Mouse (Mus musculus): ENCODE results near the gene BC030870. TPM values are rescaled to one million over a fixed set of nuclear protein-coding genes. Genes with fewer than 3 reads are reported as not detected.

BC030870 gene
- polyA plus RNA-seq, 1 experiment: not detected

DNA sequence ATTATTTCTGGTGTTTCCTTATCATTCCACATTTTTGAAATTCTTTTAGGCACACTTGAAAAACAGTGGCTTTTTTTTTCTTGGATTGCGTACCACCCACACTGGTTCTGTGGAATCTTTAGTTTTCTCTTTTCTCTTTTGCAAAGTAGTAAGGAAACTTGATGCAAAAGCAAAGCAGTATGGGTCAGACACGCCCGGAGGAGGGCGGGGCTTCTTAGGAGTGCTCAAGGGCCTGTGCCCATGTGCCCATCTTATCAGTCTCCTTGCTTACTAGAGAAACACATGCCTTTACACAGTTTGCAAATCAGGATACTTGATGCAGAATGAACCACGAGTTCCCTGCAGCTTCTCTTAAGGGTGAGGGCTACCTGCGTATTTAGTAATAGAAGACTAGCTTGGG is 17.3 kb downstream of the BC030870 start:
- Histone ChIP-seq H3K27ac (ENCODE audit: insufficient read depth, low read length) (no peak overlapping the region), H3K4me3 (ENCODE audit: insufficient read depth, low read length) (no peak overlapping the region), H3K4me1 (ENCODE audit: control insufficient read depth, insufficient read depth, low read length) (no peaks in the 10 kb centered on the region)
- no peak for TF ChIP-seq POLR2A (IDR thresholded peaks at IDR 0.05; ENCODE audit: extremely low read depth, insufficient read depth, low read length)
- TF ChIP-seq CTCF (IDR thresholded peaks at IDR 0.05; ENCODE audit: extremely low read depth, insufficient read depth, low read length): no peak

DNA sequence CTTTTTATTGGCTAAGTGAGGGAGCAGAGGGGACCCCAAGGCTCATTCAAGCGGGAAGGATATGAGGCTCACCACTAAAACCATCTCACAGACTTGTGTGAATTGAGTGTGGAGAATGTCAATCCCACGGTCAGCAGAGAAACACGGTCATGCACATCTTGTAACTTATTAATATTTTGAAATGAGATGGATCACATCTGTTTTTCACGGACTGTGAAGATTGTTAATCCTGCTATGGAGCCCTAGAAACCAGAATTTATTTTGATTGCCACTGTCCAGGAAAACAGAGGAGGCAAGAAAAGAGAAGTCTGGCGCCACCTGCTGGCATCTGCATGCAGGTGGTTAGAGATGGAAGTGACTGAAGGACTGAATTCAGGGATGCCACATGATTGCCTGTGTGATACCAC is 19.1 kb downstream of the BC030870 start:
- Histone ChIP-seq H3K27ac (ENCODE audit: insufficient read depth, low read length) (no peak overlapping the region), H3K4me3 (ENCODE audit: insufficient read depth, low read length) (no peak overlapping the region), H3K4me1 (ENCODE audit: control insufficient read depth, insufficient read depth, low read length) (no peaks in the 10 kb centered on the region)
- TF ChIP-seq CTCF (IDR thresholded peaks at IDR 0.05; ENCODE audit: extremely low read depth, insufficient read depth, low read length): peak; percentile 78
- TF ChIP-seq POLR2A (IDR thresholded peaks at IDR 0.05; ENCODE audit: extremely low read depth, insufficient read depth, low read length): no peak

DNA sequence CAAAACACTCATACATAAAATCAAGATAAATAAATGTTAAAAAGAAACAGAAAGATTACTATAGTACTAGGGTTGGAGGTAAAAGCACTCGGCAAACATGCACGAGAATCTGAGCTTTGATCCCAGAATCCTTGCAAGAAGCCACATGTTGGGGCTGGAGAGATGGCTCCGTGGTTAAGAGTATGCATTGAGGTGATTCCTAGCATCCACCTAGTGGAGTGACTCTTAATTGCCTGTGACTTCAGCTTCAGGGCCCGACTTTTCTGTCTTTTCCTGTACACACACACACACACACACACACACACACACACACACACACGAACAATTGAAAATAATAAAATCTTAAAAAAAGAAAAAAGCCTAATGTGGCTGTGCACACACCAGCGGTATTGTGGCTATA is 20.4 kb downstream of the BC030870 start:
- Histone ChIP-seq H3K4me1 (ENCODE audit: control insufficient read depth, insufficient read depth, low read length) (no peaks in the 10 kb centered on the region), H3K4me3 (ENCODE audit: insufficient read depth, low read length) (no peak overlapping the region), H3K27ac (ENCODE audit: insufficient read depth, low read length) (no peak overlapping the region)
- no peak for TF ChIP-seq CTCF (IDR thresholded peaks at IDR 0.05; ENCODE audit: extremely low read depth, insufficient read depth, low read length)
- no peak for TF ChIP-seq POLR2A (IDR thresholded peaks at IDR 0.05; ENCODE audit: extremely low read depth, insufficient read depth, low read length)

DNA sequence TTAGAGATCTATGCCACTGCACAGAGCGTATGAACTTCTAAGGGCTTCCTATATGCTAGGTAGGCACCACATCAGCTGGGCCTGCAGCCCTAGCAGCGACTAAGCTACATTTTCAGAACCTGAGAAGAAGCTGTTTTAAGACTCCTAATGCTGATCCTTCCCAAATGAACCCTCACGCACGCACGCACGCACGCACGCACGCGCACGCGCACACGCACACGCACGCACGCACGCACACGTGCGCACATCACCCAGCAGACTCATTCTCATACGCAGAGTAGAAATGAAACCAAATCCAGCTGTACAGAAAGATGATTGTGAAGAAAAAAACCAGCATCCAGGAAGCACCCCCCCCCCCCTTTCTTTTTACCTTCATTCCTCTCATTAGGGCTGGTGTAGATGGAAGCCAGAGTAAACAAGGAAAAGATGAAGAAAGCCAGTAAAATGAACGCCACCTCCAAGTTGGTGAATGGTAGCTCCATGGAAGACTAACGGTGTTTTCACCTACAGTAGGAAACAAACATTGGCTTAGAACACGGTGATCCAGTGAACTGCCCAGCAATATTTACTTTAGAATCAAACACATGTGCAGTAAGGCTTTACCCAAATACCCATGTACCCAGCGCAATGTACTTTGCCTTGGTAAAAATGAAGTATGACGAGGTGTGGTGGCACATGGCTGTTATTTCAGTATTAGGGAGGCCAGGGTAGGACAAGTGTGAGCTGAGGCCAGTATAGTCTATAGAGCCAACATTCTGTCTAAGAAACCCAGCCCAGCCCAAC is 21.2 kb downstream of the BC030870 start:
- Histone ChIP-seq H3K4me3 (ENCODE audit: insufficient read depth, low read length) (no peak overlapping the region), H3K27ac (ENCODE audit: insufficient read depth, low read length) (no peak overlapping the region), H3K4me1 (ENCODE audit: control insufficient read depth, insufficient read depth, low read length) (no peaks in the 10 kb centered on the region)
- TF ChIP-seq POLR2A (IDR thresholded peaks at IDR 0.05; ENCODE audit: extremely low read depth, insufficient read depth, low read length) (no peak), CTCF (IDR thresholded peaks at IDR 0.05; ENCODE audit: extremely low read depth, insufficient read depth, low read length) (no peak)

DNA sequence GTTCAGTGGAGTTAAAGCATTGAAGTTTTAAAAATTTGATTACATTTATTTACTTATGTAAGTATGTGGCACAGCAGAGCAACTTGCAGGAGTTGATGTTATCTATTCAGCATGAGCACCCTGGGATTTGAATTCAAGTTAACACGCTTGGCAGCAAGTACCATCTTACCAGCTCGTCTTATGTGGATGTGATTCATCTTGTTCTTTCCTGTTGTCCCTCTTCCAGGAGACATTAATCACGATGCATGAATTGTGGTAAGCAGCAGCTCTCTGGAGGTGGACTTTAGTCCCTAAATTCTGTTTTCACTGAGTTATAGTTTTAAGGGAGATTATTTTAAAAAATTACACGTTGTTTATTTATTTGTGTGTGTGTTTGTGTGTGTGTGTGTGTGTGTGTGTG is 25.3 kb downstream of the BC030870 start:
- H3K4me3 ChIP-seq (ENCODE audit: insufficient read depth, low read length): no peak overlapping the region
- H3K27ac ChIP-seq (ENCODE audit: insufficient read depth, low read length): no peak overlapping the region
- TF ChIP-seq POLR2A (IDR thresholded peaks at IDR 0.05; ENCODE audit: extremely low read depth, insufficient read depth, low read length) (no peak), CTCF (IDR thresholded peaks at IDR 0.05; ENCODE audit: extremely low read depth, insufficient read depth, low read length) (no peak)
- no peaks in the 10 kb centered on the region for H3K4me1 ChIP-seq (ENCODE audit: control insufficient read depth, insufficient read depth, low read length)

DNA sequence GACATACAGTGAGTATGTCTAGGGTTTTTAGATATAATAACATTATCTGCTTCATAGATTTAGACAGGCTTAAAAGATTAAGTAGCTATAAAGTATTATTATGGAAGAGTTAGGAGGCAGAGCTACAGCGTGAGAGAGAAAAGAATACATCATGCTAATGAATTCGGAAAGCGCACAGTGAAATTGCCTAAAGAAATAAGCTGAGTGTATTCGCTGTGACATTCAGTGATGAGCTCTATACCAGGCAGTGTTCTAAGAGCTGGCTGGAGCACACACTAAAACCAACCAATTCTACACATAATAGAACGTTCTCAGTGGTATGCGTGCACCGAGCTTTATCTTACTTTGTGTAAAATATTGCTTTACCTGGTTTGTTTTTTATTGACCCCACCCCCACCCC is 25.7 kb downstream of the BC030870 start:
- TF ChIP-seq CTCF (IDR thresholded peaks at IDR 0.05; ENCODE audit: extremely low read depth, insufficient read depth, low read length) (no peak), POLR2A (IDR thresholded peaks at IDR 0.05; ENCODE audit: extremely low read depth, insufficient read depth, low read length) (no peak)
- Histone ChIP-seq H3K27ac (ENCODE audit: insufficient read depth, low read length) (no peak overlapping the region), H3K4me1 (ENCODE audit: control insufficient read depth, insufficient read depth, low read length) (no peaks in the 10 kb centered on the region), H3K4me3 (ENCODE audit: insufficient read depth, low read length) (no peak overlapping the region)

DNA sequence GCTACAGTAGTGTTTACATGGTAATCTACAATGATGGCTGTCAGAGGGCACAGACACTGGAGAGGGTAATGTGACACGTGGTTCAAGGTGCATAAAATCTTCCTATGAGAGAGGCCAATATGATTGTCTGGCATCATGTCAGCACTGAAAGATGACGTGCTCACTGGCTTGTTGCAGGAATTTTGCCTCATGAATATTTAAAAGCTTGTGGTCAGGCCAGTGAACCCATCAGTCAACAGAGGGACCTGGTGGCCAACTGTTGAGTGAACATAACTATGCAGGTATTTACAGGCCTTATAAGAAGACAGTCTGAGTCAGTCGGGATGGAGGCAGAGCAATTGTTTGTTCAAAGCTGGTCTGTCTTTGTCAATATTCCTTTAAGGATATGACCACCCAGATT is 29.6 kb downstream of the BC030870 start:
- Histone ChIP-seq H3K4me3 (ENCODE audit: insufficient read depth, low read length) (no peak overlapping the region), H3K27ac (ENCODE audit: insufficient read depth, low read length) (no peak overlapping the region), H3K4me1 (ENCODE audit: control insufficient read depth, insufficient read depth, low read length) (no peaks in the 10 kb centered on the region)
- TF ChIP-seq CTCF (IDR thresholded peaks at IDR 0.05; ENCODE audit: extremely low read depth, insufficient read depth, low read length): no peak
- no peak for TF ChIP-seq POLR2A (IDR thresholded peaks at IDR 0.05; ENCODE audit: extremely low read depth, insufficient read depth, low read length)

DNA sequence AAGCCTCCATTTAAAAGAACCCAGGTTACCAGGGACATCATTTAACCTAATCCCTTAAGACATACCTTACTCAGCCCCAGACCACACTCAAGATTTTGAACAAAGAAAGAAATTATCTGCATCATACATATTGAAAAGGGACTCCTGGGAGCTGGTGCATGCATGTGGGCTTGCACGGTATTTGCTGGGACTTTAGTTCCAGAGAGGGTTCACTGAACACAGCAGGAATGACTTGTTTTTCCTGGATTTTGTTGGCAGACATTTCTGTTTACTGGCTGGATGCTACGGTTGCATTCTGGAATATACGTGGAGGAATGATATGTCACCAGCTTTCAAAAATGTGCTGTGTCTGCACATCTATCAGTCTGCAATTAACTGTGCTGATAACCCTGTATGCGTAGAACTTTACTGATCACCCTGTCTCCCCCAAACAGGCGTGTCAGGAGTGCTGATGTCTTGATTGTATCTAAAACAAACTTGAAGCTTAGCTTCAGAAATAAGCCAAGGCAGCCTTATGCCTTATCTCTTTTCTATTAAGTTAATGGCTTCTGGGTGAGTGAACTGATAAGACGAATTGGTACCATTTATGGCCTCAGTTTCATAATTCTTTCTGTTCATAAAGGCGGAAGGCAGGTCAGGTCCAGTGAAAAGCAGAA is 31.5 kb downstream of the BC030870 start:
- H3K27ac ChIP-seq (ENCODE audit: insufficient read depth, low read length): no peak overlapping the region
- H3K4me1 ChIP-seq (ENCODE audit: control insufficient read depth, insufficient read depth, low read length): no peaks in the 10 kb centered on the region
- no peak overlapping the region for H3K4me3 ChIP-seq (ENCODE audit: insufficient read depth, low read length)
- TF ChIP-seq POLR2A (IDR thresholded peaks at IDR 0.05; ENCODE audit: extremely low read depth, insufficient read depth, low read length) (no peak), CTCF (IDR thresholded peaks at IDR 0.05; ENCODE audit: extremely low read depth, insufficient read depth, low read length) (no peak)

DNA sequence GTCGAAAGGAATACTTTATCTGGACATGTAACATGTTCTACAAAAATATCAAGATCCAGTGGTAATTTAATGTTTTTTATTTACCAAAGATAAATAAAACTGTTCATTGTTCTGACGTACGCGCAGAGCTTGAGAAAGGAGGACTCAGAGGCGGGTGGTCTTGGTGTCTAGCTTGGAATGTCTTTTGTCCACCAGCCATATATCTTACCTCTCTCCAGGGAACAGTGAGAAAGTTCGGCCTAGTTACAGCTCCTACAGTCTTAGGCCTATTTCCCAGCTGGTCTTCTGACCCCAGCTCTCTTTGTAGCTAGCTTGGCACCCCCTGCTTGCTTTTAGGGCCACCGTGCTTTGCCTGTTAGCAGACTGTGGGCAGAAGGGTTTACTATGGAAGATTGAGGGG is 39.6 kb downstream of the BC030870 start:
- no peaks in the 10 kb centered on the region for H3K4me1 ChIP-seq (ENCODE audit: control insufficient read depth, insufficient read depth, low read length)
- no peak for TF ChIP-seq POLR2A (IDR thresholded peaks at IDR 0.05; ENCODE audit: extremely low read depth, insufficient read depth, low read length)
- no peak for TF ChIP-seq CTCF (IDR thresholded peaks at IDR 0.05; ENCODE audit: extremely low read depth, insufficient read depth, low read length)
- no peak overlapping the region for H3K27ac ChIP-seq (ENCODE audit: insufficient read depth, low read length)
- no peak overlapping the region for H3K4me3 ChIP-seq (ENCODE audit: insufficient read depth, low read length)

DNA sequence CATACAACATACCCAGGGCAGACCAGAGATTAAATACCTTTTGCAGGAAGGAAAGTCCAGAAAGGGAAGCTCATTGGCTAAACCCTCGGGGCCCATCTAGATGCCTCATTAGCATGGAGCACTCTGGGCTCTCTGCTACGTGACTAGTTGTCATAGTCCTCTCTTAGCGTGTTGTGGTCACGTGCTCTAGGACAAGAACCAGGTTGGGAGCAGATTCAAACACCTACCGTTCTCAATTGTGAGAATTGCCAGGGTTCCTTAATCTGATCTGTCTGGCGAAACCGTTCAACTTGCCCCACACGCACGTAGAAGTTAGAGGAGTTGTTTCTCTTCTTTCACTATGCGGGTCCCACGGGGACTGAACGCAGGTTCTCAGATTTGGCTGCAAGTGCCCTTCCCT is 41.2 kb downstream of the BC030870 start:
- H3K4me3 ChIP-seq (ENCODE audit: insufficient read depth, low read length): no peak overlapping the region
- H3K27ac ChIP-seq (ENCODE audit: insufficient read depth, low read length): no peak overlapping the region
- TF ChIP-seq POLR2A (IDR thresholded peaks at IDR 0.05; ENCODE audit: extremely low read depth, insufficient read depth, low read length): no peak
- H3K4me1 ChIP-seq (ENCODE audit: control insufficient read depth, insufficient read depth, low read length): no peaks in the 10 kb centered on the region

Data from cortical plate, adult 2 months (tissue).